ENCODE assay signal across 9 mouse cellular contexts in the genomic region with DNA sequence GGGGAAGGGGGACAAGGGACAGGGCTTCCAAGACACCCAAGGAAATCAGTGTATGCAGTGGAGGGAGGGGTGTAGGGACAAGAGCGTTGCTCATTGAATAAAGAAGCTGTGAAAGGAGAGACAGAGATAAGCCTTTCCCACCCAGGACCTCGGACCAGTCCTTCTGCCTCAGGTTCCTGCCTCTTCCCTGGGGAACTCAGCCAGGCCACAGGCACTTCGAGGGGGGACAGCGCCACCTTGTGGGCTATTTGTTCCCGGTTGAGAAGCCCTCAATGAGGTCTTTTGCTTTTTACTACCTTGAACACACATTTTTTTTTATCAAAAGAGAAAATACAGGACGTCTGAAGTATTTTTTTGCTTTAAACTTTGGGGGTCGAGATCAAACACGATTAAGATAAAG.
DNase-seq lines count a peak whose midpoint lies in the region; ATAC-seq lines count a peak whose summit lies in the region.
"Had no signal": no experiment of that assay in that cellular context is flagged by ENCODE, and none has a peak within 500 bp of the region (broad histone marks: within the 10 kb centered on the region; RNA-seq: fewer than 3 reads in every experiment).

No protein-coding gene starts in this region.

- peaks cover 27% of the 10 kb centered on the region for H3K4me1 ChIP-seq in lung, embryonic 15.5 days

- no peaks in the 10 kb centered on the region for H3K36me3 ChIP-seq in lung, embryonic 15.5 days
- H3K36me3 ChIP-seq: hindbrain, embryonic 15.5 days had no signal

- H3K27ac ChIP-seq in lung, embryonic 15.5 days, result no peak overlapping the region
- H3K27ac ChIP-seq: hindbrain, embryonic 15.5 days had no signal

- peak; percentile 51 for ATAC-seq in CD4-positive, CD25-positive, alpha-beta regulatory T cell, adult 4 months
- ATAC-seq in lung, embryonic 15.5 days (ENCODE audit: borderline replicate concordance, extremely low read depth, low FRiP score, low TSS enrichment), result 0 out of 2 replicates have a peak, but pooled peaks have one; percentile 28

- DNase-seq in ZHBTc4 (ENCODE audit: low read depth, low spot score), result peak; percentile 82
- DNase-seq in cerebellum, postnatal 4 days (ENCODE audit: low spot score in 2 of 2), result peak; percentile 64 to 79
- DNase-seq in heart, adult 9 months (ENCODE audit: low spot score in 2 of 2), result peak; percentile 3 to 44
- DNase-seq in layer of hippocampus, adult 11-12 months (ENCODE audit: low spot score), result peak; percentile 88
- peak; percentile 92 for DNase-seq in right cerebral cortex, postnatal 4 days
- DNase-seq in yolk sac, embryonic 10.5 days (ENCODE audit: low spot score), result peak; percentile 61

- no peak overlapping the region for H3K4me2 ChIP-seq in lung, embryonic 15.5 days
- H3K4me2 ChIP-seq: hindbrain, embryonic 15.5 days had no signal

- 8% methylated on average over 8 of the region's 8 CpGs for WGBS in lung, embryonic 15.5 days

- no peak overlapping the region for H3K4me3 ChIP-seq in lung, embryonic 15.5 days
- H3K4me3 ChIP-seq: hindbrain, embryonic 15.5 days had no signal

- H3K27me3 ChIP-seq in lung, embryonic 15.5 days, result no peaks in the 10 kb centered on the region
- H3K27me3 ChIP-seq: hindbrain, embryonic 15.5 days had no signal

- H3K9ac ChIP-seq in lung, embryonic 15.5 days, result no peak overlapping the region
- H3K9ac ChIP-seq: hindbrain, embryonic 15.5 days had no signal

- no peaks in the 10 kb centered on the region for H3K9me3 ChIP-seq in lung, embryonic 15.5 days
- H3K9me3 ChIP-seq: hindbrain, embryonic 15.5 days had no signal

Comparison
In these comparisons a context has a peak if more than half of its experiments do, and no peak if none do; other contexts are left out.
1. DNase-seq: peak in every context shown above with its lines; median percentile 92 in right cerebral cortex, postnatal 4 days; 88 in layer of hippocampus, adult 11-12 months; 82 in ZHBTc4; 72 in cerebellum, postnatal 4 days; 61 in yolk sac, embryonic 10.5 days; 24 in heart, adult 9 months.